Mouse (Mus musculus) right cerebral cortex, adult 2 months (tissue): ENCODE results near the gene Lemd1.

Experiments
- DNase-seq, 2 experiments: peaks; one replicate each; pipeline ENCODE4 v3.0.0; 2021 to 2022; ENCODE audit warnings: low spot score in 2 of 2

Gene Lemd1

DNA sequence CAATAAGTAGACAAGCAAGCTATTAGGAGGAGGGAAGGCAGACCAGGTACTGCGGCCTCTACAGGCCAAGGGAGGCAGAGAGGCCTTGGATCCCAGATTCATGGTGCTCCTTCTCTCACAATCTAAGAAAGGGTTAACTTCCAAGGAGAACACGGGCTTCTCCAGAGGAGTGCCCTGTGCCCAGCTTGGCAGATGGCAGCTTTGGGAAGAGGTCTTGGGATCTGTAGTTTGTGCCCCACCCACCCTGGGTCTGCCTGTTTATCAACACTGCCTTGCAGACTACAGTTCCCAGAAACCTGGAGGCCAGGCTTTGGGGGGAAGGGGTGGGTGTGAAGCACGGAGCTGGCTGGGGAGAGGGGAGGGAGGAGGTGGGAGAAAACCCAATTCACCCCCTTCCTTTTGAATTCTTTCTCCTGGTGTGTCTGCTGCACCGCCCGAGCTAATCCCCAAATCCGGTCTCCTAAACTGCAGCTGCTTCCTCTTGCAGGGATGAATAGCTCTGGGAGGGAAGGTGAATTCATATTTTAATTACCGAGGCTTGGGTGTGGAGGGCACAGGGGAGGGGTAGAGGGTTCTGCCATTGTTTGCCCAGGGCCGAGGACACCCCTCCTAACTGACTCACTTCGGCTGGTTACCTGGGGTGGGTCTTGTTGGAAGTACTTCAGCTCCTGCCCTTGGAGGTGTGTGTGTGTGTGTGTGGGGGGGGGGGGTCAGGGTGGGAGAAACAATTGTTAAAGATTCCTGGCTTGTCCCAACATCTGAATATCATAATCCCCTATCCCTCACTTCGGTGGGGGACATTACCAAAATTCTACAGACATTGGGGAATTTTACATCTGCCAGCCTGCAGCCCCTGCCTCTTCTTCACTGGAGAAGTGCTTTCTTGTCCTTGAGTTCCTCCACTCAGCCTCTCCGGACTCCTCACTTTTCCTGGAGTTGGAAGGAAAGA, 9.6 kb downstream of the Lemd1 start:
- DNase-seq: peak; percentile 72 to 81

DNA sequence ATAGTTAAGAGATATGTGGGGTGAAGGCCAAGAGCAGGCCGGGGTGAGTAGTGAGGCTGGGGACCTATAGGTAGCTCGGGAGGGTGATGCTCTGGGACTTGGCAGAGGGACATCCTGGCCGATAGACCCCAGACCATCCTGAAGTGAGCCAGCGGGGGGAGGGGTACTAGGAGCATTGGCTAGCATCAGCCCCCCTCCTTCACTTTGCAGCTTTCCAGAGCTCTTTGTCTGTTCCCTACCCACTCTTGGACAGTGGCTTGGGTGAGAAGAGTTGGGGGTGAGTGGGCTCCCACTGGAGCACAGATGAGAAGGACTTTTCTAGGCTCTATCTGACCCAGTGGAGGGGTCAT, 10.3 kb downstream of the Lemd1 start:
- DNase-seq: no peak

DNA sequence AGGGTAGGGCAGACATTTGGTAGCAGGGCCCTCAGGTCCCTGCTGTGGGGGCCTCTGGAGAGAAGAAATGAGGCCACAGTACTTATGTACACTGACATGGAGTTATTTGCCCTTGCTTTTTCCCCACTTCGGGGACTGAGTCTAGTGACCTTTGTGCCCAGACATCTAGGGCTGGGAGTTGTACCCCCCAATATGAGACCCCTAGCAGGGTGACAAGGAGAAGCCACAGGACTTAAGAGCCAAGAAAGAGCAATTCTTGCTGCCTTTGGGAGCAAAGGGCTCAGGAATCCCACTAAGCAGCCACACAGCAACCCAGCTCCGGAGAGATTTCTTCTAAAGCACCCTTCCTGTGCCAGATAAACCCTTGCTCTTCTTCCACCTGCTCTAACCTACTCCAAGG, 10.7 kb downstream of the Lemd1 start:
- DNase-seq: no peak

DNA sequence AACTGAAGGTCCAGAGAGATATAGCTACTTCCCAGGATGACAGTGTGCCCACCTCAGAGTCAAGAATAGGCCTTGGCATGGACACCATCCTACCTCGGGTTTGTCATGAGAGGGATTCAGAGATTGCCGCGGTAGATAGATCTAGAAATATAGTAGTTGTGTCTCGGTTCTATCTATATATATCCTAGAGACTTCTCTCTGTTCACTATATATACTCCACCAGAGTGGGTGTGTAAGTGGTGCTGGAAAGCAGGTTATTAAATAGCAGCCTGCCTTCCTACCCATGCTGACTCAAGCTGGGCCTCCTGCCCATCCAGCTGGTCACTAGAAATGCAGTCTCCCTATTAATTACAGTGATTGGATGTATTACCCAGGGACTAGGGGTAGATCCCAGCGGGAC, 11.5 kb downstream of the Lemd1 start:
- DNase-seq: peak in 1 of 2 experiments; percentile 72

DNA sequence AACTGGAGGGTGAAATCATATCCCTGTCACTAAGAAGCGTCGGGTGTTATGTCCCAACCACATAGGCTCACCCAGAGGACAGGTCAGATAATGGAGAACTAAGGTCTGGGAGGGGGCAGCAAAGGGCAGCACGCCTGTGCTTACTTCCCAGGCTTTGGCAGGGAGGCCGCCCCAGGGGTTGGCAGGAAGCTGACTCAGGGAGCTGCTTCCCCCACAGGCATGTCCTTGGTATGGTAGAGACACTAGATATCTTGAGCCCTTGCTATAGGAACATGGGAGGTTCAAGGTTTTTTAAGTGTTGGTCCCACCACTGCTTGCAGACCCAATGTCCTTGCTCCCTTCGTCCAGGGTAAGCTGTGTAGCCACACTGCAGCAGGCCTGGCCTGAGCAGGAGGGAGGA, 14.7 kb downstream of the Lemd1 start:
- DNase-seq: no peak

DNA sequence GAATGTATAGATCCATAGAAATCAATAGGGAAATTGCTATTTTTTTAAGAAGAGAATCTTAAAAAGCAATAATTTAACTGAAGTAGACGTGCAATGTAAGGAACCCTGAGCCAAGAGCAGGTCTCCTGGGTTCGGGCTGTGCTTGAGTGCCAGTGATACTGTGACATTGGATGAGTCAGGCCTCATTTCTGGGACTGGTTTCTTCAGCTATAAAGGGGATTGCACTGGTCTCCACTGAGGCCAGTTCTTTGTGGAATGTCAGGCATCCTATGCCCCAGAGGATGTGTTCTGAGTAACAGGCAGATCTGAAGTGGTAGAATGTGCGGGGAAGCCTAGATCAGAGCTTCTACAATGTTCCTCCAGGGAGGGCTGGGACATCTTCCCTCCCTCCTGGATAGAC, 15.6 kb downstream of the Lemd1 start:
- no peak for DNase-seq

DNA sequence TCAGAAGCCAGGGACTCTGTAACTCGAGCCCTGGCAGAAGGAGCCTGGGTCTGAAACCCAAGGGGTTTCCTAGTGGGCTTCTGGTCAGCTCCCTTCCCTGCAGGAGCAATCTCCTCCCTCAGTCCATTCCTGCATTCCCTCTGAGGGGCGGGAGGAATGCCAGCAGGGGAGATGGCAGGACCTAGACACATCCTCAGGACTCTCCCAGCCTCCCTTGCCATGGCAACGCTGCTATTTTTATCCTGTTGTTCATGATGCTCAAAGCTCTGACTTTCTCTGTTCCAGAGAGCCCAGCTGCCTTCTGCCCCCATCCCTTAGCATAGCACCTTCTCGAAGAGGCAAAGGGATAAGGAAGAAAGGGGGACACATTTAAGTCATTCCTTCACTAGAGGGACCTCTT, 16.9 kb downstream of the Lemd1 start:
- peak; percentile 68 to 72 for DNase-seq

DNA sequence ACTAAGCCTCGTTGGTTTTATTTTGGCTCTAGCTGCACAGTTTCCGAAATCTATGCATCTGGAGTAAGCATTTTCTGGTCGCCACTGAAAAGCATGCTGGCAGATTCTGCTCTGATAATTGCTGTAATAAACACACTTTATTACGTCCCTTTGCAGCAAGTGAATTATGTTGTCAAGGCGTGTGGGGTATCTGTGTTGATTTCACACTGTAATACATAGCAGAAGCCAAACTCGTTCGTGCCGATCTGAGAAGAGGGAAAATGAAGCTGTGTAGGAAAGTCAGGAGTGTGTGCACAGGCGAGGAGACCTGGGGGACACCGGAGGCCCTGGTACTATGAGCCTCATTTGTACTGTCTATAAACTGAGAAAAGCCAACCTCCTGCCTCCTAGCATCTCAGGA, 18.2 kb downstream of the Lemd1 start:
- DNase-seq: no peak

DNA sequence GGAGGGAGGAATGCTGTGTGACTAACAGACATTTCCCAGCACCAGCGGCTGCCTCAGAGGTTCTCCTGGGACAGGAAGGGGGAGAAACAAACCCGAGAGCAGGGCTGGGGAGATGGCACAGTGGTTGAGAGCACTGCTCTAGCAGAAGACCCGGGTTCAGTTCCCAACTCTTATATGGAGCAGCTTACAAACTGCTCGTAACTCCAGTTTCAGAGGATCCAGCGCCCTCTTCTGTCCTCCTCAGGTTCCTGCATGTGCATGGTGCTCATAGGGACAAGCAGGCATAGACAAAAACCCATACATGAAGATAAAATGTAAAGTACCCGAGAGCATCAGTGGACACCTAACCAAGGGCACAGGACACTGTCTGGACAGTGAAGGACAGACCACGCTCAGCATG, 19.7 kb downstream of the Lemd1 start:
- peak in 1 of 2 experiments; percentile 46 for DNase-seq

DNA sequence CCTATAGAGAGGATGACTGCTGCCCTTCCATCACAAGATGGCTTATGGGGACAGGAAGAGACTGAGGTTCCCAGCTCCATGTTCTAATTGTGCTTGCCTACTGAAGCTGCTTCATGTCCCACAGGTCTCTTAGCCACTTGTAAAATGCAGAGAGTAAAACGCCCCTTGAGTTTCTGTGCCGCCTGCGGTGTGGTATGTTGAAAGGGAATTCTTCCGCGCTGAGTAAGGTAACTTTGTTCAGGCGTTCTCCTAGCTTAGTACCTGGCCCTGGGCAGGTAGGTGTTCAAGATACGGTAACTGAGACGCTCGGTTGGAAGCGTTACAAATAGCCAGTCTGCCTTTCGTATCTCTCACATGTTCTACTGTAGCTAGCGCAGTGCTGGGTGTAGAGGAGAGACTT, 20.4 kb downstream of the Lemd1 start:
- no peak for DNase-seq

DNA sequence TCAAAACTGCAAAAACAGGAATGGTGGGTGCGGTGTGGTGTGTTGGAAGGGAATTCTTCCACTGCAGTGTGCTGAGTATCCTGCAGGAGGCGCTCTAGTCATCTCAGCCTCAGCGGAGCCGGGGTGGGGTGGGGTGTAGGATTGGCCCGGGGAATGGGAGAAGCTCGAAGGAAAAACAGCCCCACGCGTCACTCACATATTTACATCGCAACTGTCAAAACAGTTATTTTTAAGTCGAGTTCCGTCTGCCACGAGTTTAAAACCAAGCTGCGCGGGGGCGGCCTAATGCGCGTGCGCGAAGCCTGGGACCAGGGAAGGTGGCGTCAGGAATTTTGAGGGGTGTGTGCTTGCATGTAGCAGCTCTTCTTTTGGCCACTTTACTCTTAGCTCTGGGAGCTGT, 21.0 kb downstream of the Lemd1 start:
- DNase-seq: peak; percentile 91 to 94

DNA sequence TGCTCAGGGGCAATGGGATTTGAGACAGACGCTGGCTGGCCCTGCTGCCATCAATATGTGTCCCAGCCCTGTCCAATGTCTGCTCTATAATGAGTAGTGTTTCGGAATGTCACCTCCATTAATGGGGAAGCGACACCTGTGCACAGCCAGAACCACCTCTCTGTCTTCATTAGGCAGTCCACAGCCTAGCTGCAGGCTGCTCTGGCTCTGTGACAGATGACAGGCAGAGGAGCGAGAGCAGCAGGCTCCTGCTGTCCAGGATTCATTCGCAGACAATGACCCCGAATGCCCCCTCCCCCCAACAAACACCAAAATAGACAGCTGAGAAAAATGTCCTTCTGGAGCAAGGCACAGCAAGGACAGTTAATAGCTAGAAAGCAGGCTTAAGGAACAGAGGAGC, 21.8 kb downstream of the Lemd1 start:
- no peak for DNase-seq

DNA sequence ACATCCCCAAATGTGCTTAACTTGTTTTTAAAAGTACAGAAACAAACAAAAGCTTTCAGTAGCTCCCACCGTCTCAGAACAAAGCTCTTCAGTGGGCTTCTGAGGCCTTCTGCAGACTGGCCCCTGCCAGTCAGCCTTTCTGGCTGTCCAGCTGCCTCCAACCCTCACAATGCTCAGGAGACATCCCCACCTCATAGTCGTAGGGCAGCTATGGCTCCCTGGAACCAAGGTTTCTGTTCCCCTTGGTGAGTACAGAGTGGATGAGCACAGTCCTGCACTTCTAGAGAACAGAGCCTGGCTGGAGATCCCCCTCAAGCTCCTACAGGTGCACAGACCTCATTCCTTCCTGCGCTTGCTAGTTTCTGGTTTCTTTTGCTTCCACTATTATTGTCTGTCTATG, 25.0 kb downstream of the Lemd1 start:
- DNase-seq: no peak

DNA sequence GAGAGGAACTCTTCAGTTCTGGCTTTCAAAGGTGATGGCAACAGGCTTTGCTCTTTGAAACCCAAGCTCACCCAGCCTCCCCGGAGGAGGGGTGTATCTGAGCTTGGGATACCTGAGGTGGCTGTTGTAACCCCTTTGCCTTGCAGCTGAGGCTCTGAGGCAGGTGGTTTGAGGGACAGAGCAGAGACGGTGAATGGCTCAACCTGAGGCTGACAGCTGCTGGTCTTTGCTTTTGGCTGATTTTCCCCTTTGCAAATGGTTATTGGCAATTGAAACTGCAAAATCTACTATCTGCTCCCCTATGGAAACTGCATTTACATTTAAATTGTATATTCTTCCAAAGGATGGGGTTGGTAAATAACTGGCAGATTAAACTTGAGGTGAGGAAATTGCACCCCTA, 30.4 kb downstream of the Lemd1 start:
- DNase-seq: no peak

DNA sequence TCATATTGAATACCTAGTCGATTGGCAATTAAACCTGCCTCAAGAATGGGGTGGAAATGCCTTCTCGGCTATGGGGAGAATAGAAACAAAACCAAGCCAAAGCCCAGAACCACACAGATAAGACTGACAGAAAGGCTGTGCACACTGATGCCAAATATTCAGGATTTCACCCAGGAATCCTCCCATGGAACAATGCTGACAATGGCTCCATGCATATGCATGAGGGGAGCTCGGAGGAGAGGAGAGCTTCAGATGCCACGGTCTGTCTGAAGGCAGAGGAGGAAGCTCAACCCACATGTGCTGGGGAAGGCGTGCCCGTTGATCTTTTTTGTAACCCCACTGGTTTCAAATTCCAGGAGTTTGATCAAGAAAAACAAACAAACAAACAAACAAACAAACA, 30.9 kb downstream of the Lemd1 start:
- DNase-seq: no peak

DNA sequence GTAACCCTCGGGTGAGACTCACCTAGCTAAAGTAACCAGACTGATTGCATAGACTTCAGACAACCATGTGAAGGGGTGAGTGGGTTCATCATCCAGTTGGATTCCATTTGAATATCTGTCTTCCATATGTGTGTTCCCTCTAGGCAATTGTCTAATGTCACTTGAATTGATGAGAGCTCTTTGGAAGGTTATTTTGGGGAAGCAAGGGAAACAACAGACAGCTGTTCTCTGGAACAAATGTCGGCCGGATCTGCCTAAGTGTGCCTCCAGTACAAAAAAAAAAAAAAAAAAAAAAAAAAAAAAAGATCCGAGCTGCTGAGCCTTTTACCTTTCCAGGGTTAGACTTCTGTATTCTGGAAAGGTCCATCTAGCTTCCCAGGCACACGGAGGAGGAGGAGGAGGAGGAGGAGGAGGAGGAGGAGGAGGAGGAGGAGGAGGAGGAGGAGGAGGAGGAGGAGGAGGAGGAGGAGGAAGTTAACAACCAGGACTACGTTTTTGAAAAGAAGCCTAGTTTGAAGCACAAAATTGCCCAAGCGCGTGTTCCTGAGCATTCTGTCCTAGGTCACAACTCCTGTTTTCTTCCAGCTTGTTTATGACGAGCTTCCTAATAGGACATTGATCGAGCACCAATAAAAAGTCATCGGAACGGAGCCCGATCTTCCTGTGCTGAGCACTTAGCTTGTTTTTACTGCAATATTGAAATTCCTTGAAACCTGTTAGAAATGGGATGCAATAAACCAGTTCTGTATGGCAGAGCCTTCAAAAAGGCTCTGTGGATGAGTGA, 35.3 kb downstream of the Lemd1 start:
- DNase-seq: no peak

DNA sequence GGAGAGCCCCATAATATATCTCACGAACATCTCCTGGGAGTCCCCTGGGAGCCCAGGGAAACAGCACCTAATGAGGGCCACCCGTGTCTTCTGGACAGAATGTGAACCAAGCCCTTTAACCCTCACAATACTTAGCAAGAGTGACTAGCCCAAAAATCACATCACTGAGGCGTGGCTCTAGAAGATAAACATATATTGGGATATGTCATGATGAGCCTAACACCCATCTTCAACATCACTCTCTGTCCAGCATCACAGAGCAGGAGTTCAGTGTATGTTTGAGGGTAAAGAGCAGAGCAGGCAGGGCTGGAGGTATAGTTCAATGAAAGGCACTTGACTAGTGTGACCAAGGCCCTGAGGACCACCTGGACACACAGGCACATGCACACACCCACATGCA, 38.4 kb downstream of the Lemd1 start, which contains the start of gene Gm10188:
Gm10188 (minus strand) TSS at position 101 of the 400 bp plus-strand sequence.
- no peak for DNase-seq

DNA sequence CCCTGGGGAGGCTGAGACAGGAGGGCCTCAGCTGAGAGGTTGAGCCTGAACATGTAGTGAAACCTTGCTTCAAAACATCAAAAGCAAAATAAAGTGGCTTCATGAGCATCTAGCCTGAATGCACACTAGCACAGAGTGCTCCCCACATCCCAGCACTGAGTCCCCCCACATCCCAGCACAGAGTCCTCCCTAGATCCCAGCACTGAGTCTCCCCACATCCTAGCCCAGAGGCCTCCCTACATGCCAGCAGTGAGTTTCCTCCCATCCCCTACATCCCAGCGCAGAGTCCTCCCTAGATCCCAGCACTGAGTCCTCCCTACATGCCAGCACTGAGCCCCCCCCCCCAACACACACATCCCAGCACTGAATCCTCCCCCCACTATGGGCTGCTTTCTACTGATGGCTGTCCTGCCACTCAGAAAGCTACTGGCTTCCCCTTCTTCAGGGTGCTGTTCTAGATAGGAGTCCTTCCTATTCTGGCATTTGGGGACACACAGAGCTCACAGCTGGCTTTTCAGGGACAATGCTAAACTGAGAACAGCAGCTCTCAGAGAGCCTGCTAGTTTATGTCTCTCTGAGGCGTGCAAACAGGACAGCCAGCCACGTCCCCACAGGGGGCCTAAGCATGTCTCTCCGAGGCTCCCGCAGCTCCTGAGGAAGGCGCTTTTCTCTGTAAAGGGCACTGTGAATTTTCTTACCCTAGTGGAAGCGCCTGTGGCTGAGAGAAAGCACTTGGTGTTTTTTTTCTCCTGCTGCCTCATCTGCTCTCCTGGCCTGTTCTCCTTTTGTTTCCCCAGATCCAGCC, 40.4 kb downstream of the Lemd1 start:
- no peak for DNase-seq

DNA sequence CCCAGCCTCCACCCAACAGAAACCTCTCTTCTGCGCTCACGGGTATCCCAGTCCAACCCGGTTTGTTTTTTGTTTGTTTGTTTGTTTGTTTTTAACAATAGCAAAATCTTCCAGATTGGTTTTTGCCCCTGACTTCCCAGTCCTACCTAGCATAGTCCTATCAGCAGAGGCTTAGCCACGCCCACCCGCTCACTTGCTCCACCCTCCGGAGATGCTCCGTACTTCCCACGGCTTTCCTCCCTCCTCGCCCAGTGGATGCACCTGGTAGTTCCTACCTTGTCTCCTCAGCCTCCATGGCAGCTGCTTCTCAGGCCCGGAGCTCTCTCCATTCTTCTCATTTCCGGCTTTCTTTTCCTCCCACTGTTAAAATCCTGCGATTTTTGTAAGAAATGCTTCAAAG, 42.3 kb downstream of the Lemd1 start:
- no peak for DNase-seq

DNA sequence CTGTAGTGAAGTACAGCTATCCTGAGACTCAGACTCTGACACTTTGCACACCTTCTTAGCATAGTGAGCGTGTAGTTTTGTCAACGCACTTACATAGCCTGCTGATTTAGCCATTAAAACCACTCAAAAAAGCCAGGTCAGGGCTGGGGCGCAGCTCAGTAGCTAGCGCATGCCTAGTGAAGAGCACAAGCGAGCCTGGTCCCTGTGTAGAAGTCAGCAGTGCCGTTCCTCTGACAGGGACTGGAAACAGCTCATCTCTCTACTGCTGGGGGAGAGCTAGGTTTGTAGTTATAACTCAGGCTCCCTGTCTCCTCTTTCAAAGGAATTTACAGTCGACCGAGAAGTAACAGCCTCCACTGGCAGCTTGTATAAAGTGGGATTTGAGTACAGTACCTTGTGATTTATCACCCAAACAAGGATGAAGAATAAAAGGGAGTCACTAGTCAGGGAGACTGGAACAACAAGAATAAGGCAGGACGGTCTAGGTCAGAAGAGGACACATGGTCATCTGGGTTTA, 43.6 kb downstream of the Lemd1 start:
- no peak for DNase-seq

DNA sequence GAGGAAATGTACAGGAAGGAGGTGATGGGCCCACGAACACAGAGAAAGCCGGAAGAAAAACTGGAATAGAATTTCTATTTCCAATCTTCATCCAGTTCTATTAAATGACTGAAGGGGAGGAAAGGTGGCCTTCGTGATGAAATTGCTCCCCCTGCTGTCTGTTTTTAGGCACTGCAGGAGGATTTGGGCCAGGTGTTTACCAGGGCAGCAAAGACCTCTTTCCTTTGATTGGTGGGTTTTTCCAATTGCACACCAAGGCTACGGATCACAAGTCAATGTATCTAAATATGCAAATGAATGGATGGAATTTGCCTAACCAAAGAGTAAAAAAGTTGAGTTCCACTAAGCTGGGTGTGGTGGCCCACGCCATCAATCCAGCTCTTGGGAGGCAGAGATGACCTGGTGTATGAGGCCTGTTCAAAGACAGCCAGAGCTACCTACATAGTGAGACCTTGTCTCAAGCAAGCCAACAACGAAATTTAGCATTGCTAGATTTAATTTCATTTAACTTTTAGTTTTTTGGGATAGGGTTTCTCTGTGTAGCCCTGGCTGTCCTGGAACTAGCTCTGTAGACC, 46.4 kb downstream of the Lemd1 start:
- peak; percentile 72 to 79 for DNase-seq

DNA sequence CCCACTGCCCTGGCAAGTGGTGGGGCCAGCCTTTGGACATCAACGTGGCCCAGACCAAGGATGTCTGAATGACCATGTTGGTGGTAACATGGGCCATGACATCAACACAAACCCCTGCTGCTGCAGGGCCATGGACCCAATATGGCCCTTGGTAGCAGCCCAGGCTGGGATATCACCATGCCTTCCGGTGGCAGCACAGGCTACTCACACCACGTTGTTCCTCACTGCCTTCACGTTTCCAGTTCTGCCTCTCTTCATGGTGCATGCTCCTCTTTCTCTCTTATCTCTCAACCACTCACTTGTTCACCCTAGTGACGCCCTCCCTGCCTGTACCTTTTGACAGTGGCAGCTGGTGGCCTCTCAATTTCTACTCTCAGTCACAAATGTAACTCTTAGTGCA, 53.8 kb downstream of the Lemd1 start:
- no peak for DNase-seq
